Mouse (Mus musculus) ES-Bruce4 (cell line): ENCODE measurements at regions not wholly inside any gene's neighbourhood (a gene's known extent, or its start where the extent isn't known, plus 50 kb on each side); places are given as distances from the start of the nearest gene placed in this dataset.

Experiments used
- H3K27ac ChIP-seq: 2 replicates; pipeline ENCODE4 v1.5.1; 2012; ENCODE audit warnings: low read length, inconsistent platforms; ENCODE audit not compliant: insufficient read depth
- H3K27me3 ChIP-seq: 2 replicates; pipeline ENCODE4 v1.6.1; 2012; ENCODE audit warnings: mild to moderate bottlenecking, low read length, inconsistent platforms; ENCODE audit not compliant: control insufficient read depth, poor library complexity, insufficient read depth, severe bottlenecking
- H3K36me3 ChIP-seq: 2 replicates; pipeline ENCODE4 v1.6.1; 2012; ENCODE audit warnings: inconsistent platforms, mild to moderate bottlenecking, low read length, moderate library complexity; ENCODE audit not compliant: control insufficient read depth, poor library complexity, insufficient read depth, severe bottlenecking
- H3K4me1 ChIP-seq: one replicate; pipeline ENCODE4 v1.8.1; 2011; ENCODE audit warnings: low read length; ENCODE audit not compliant: control insufficient read depth, insufficient read depth
- H3K4me3 ChIP-seq: 2 replicates; pipeline ENCODE4 v1.5.1; 2011; ENCODE audit warnings: low read depth, mild to moderate bottlenecking, low read length
- H3K9ac ChIP-seq: 2 replicates; pipeline ENCODE4 v1.6.1; 2012; ENCODE audit warnings: low read depth, mild to moderate bottlenecking, inconsistent platforms; ENCODE audit not compliant: poor library complexity, severe bottlenecking
- H3K9me3 ChIP-seq: replicated peaks from 2 replicates; pipeline ENCODE4 v1.6.1; 2012; ENCODE audit warnings: mild to moderate bottlenecking, low read length, inconsistent platforms; ENCODE audit not compliant: control insufficient read depth, poor library complexity, insufficient read depth, severe bottlenecking
- CTCF ChIP-seq: IDR thresholded peaks from one replicate; pipeline ENCODE4 v1.8.1; 2011; ENCODE audit warnings: low read depth, low read length
- EP300 ChIP-seq: IDR thresholded peaks from 2 replicates; pipeline ENCODE4 v1.6.1; 2011; ENCODE audit warnings: low read depth, low read length; ENCODE audit not compliant: insufficient read depth
- POLR2A ChIP-seq: IDR thresholded peaks from one replicate; pipeline ENCODE4 v1.8.1; 2011; ENCODE audit warnings: low read length; ENCODE audit not compliant: insufficient read depth

DNA sequence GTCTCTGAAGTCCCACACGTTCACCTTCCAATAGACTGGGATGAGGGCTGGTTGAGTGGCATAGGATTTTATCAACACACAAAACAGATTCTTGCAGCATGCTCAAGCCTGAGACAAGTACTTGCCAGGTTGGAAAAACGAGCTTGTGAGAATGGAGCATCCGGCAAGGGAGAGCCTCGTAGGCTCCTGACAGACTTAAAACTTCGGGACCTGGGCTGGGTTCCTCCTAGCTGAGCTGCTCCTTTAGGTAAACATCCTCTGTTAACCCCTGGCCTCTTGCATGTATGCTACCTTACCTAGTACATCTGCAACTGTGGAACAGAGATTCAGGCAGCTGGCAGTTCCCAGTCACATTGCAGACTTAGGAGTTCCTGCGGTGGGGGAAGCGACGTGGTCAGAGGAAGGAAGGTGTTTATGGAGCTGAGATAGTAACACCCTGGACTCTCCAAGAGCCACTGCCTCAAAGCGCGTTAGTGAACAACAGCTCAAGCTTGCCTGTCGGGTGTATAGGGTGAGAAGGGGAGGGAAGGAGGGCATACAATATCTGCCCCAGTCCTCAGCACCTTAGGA, 83.8 kb downstream of the Pdcl3 start:
- TF ChIP-seq POLR2A (no peak), EP300 (no peak), CTCF (no peak)

DNA sequence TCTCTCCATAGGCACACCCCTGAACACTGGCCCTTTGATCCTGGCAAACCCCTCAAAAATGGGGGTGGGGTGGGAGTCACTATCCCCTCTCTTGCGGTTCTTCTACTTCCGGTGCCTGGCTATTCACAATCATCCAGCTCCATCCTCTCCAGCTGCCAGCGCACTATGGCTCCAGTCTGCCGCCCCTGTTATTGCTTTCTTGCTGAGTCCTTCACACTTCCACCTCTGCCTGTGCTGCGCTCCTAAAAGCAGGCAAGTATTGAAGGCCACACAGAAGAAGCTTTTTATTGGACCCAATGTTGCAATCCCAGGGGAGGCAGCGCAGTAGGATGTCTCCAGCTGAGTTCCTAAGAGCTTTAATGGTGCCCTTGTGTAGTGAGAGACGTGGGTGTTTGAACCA, 84.3 kb downstream of the Pdcl3 start:
- no peak overlapping the region for H3K27ac ChIP-seq
- H3K27me3 ChIP-seq = no peaks in the 10 kb centered on the region
- TF ChIP-seq EP300 (no peak), CTCF (no peak), POLR2A (no peak)
- H3K36me3 ChIP-seq = no peaks in the 10 kb centered on the region
- no peaks in the 10 kb centered on the region for H3K4me1 ChIP-seq
- no peak overlapping the region for H3K4me3 ChIP-seq
- H3K9me3 ChIP-seq = no peaks in the 10 kb centered on the region
- no peak overlapping the region for H3K9ac ChIP-seq

More for the DNA sequence above, 83.8 kb downstream of the Pdcl3 start:
- no peak overlapping the region for H3K4me3 ChIP-seq
- no peaks in the 10 kb centered on the region for H3K4me1 ChIP-seq
- no peaks in the 10 kb centered on the region for H3K36me3 ChIP-seq
- H3K9me3 ChIP-seq = no peaks in the 10 kb centered on the region
- H3K27ac ChIP-seq = no peak overlapping the region
- no peak overlapping the region for H3K9ac ChIP-seq
- H3K27me3 ChIP-seq = no peaks in the 10 kb centered on the region

DNA sequence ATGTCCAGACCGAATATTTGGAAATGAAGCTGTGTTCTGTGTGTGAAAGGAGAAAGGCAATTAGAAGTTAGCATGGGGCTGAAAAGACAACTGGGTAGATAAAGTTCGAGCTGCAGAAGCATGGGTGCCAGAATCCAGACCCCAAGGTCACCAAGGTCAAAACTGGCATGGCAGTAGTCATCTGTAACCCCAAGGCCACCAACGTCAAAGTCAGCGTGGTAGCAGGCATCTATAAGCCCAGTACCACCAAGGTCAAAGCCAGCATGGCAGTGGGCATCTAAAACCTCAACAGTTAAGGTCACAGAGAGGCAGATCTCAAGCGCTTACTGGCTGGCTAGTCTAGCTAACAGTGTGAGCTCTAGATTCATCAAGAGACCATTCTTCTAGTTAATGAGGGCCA, 90.6 kb downstream of the Pdcl3 start:
- Histone ChIP-seq H3K36me3 (no peaks in the 10 kb centered on the region), H3K4me1 (no peaks in the 10 kb centered on the region), H3K4me3 (no peak overlapping the region), H3K9me3 (peaks cover 3% of the 10 kb centered on the region), H3K9ac (no peak overlapping the region), H3K27me3 (no peaks in the 10 kb centered on the region), H3K27ac (no peak overlapping the region)
- no peak for TF ChIP-seq EP300
- TF ChIP-seq CTCF = no peak
- no peak for TF ChIP-seq POLR2A

DNA sequence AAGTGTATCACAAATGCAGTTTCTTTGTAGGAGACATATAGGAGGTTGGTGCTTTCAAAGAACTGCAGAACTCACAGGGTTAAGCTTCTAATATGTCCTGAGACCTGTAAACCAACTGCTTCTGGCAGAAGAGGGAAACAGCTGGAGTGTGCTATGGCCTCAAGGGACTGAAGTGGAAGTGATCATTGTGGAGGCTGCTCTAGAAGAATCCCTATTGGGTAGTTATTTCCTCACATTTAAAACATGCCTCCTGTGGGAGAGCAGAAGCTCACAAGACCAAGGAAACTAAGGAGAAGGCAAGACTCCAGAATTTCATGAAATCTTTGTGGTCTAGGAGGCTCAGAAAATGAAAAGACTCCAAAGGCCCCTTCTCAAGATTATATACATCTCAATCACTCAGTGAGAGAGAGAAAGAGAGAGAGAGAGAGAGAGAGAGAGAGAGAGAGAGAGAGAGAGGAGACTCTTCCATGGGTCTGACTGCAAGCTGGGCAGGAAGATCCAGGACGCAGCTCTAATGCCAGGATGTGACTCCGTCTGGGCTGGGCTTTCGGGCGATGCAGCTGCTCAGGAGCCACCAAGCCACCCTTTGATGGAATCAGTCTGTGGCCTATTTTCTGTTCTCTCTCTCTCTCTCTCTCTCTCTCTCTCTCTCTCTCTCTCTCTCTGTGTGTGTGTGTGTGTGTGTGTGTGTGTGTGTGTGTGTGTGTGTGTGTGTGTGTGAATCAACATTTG, 93.3 kb downstream of the Pdcl3 start:
- no peak overlapping the region for H3K9ac ChIP-seq
- no peak overlapping the region for H3K27ac ChIP-seq
- H3K27me3 ChIP-seq = no peaks in the 10 kb centered on the region
- peaks cover 5% of the 10 kb centered on the region for H3K9me3 ChIP-seq
- H3K36me3 ChIP-seq = no peaks in the 10 kb centered on the region
- no peak for TF ChIP-seq POLR2A
- no peak for TF ChIP-seq CTCF
- no peak for TF ChIP-seq EP300
- H3K4me3 ChIP-seq = no peak overlapping the region
- H3K4me1 ChIP-seq = no peaks in the 10 kb centered on the region

DNA sequence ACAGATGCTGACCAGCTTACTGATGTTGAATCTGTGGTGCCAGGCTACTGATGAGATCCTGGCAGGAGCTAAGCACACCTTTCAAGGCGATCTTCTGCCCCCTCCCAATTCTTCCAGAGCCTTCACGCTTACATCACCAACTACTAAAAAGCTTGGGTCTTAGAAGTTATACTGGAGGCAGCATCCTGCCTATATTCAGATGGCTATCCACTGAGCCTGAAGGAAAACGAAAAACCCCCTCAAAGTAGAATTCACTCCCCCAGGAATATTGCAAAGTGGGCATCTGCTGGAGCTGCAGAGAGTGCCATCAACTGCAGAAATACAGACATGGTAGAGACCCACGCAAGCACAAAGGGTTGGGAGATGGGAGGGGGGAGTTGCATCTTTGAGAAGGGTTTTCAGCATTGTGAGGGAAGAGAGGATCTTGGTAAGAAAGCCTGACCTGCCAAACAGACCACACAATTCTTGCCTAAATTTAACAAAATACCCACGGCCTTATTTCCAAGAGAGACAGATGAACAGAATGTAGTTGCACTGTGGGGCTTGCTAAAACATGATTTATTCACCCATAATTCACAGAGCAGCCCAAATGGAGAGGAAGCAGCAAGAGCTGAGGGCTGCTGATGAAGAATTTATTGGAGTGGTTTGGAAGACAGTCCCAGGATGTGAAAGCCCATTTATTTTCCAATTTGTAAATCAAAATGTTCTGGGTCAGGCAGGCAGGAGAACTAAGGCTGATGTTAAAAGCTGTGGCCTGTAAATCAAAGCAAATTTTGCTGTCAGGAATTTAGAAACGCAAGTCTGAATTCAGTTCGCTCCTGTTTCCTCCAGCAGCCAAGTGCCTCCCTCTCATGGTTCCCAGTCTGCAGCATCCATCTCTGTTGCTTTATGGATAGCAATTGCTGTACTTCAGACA, 98.8 kb downstream of the Pdcl3 start:
- no peak for TF ChIP-seq CTCF
- TF ChIP-seq POLR2A = no peak
- no peak for TF ChIP-seq EP300
- Histone ChIP-seq H3K9ac (no peak overlapping the region), H3K4me1 (no peaks in the 10 kb centered on the region), H3K9me3 (peaks cover 5% of the 10 kb centered on the region), H3K36me3 (no peaks in the 10 kb centered on the region), H3K4me3 (no peak overlapping the region), H3K27me3 (no peaks in the 10 kb centered on the region), H3K27ac (no peak overlapping the region)
